Mouse (Mus musculus) adrenal gland (tissue): ENCODE measurements around the gene Tada3.

Experiments used
- intact Hi-C: fragments of 180-260 bp; cut with DNase I; formaldehyde crosslinking; loops from one replicate; pipeline ENCODE4 v1.15.1; 2025
- long read RNA-seq, 2 experiments: library from polyadenylated mRNA; unstranded; transcript quantifications; one replicate each; pipeline ENCODE4 v2.0.0; 2020; ENCODE audit warnings: borderline replicate concordance in 1 of 2; ENCODE audit not compliant: insufficient replicate concordance in 1 of 2

The Tada3 gene
- long read RNA-seq, experiment 1, partial matches to known transcripts, result 4 of 21 reads
- long read RNA-seq, experiment 1, other reads (novel, unspliced or antisense), result 13 of 21 reads
- long read RNA-seq, experiment 2, transcript Tada3-201 (9 exons, 2,848 nt), result major isoform, 6 of 22 reads
- long read RNA-seq, experiment 2, partial matches to known transcripts, result 4 of 22 reads
- long read RNA-seq, experiment 2, other reads (novel, unspliced or antisense), result 12 of 22 reads

GRCm38 (mm10) chr6:113377496-113378385, at the start of gene Tada3, which contains the start of gene Arpc4:
Tada3 (minus strand) TSS chr6:113377883.
Arpc4 (plus strand) TSS chr6:113378115.
- intact Hi-C loops, result loop anchor here (2.0 to 5.0 kb wide), 2 partner anchors 35 to 51 kb away; partner anchors contain the start of genes Camk1 and Ogg1

- intact Hi-C loops, result no loop called here
Observed at GRCm38 (mm10) chr6:113427397-113427796, 49.7 kb upstream of the Tada3 start.

GRCm38 (mm10) chr6:113426696-113427095, 49.0 kb upstream of the Tada3 start:
- intact Hi-C loops, result no loop called here

- intact Hi-C loops, result no loop called here
Observed at GRCm38 (mm10) chr6:113424187-113424586, 46.5 kb upstream of the Tada3 start.

GRCm38 (mm10) chr6:113423000-113423399, 45.3 kb upstream of the Tada3 start:
- intact Hi-C loops, result no loop called here

- intact Hi-C loops, result no loop called here
Observed at GRCm38 (mm10) chr6:113419199-113419587, 41.5 kb upstream of the Tada3 start, which contains the start of gene Rpusd3. Rpusd3 (minus strand) TSS chr6:113419340.

- intact Hi-C loops, result no loop called here
Observed at GRCm38 (mm10) chr6:113418441-113419198, 40.9 kb upstream of the Tada3 start.

GRCm38 (mm10) chr6:113416416-113416815, 38.7 kb upstream of the Tada3 start:
- intact Hi-C loops, result no loop called here

GRCm38 (mm10) chr6:113410001-113410400, 32.3 kb upstream of the Tada3 start:
- intact Hi-C loops, result no loop called here

GRCm38 (mm10) chr6:113406683-113407082, 29.0 kb upstream of the Tada3 start:
- intact Hi-C loops, result no loop called here

GRCm38 (mm10) chr6:113405483-113405882, 27.8 kb upstream of the Tada3 start:
- intact Hi-C loops, result no loop called here

- intact Hi-C loops, result no loop called here
Observed at GRCm38 (mm10) chr6:113404649-113405448, 27.2 kb upstream of the Tada3 start.

- intact Hi-C loops, result no loop called here
Observed at GRCm38 (mm10) chr6:113402094-113402493, 24.4 kb upstream of the Tada3 start.

- intact Hi-C loops, result no loop called here
Observed at GRCm38 (mm10) chr6:113396270-113397030, 18.8 kb upstream of the Tada3 start.

GRCm38 (mm10) chr6:113395501-113395900, 17.8 kb upstream of the Tada3 start:
- intact Hi-C loops, result no loop called here

GRCm38 (mm10) chr6:113394811-113395210, 17.1 kb upstream of the Tada3 start:
- intact Hi-C loops, result no loop called here

- intact Hi-C loops, result no loop called here
Observed at GRCm38 (mm10) chr6:113393951-113394350, 16.3 kb upstream of the Tada3 start.

- intact Hi-C loops, result no loop called here
Observed at GRCm38 (mm10) chr6:113392387-113393071, 14.8 kb upstream of the Tada3 start.

- intact Hi-C loops, result no loop called here
Observed at GRCm38 (mm10) chr6:113392015-113392386, 14.3 kb upstream of the Tada3 start.
